Mouse (Mus musculus) midbrain, embryonic 12.5 days (tissue): ENCODE measurements around the gene Smco1. TPM values are rescaled to one million over a fixed set of nuclear protein-coding genes. Genes with fewer than 3 reads are reported as not detected.

Experiments
- ATAC-seq: fragments of 200-750 bp; cut with Nextera tagmentation; 2 replicates; pipeline ENCODE4 v1.8.0; 2017; ENCODE audit warnings: low read depth, moderate TSS enrichment, moderate library complexity; ENCODE audit not compliant: low FRiP score
- H3K27ac ChIP-seq: fragments of 300-500 bp; sonication (generic); replicated peaks from 2 replicates; pipeline ENCODE4 v1.5.1; 2016; ENCODE audit warnings: mild to moderate bottlenecking
- H3K27me3 ChIP-seq: fragments of 300-500 bp; sonication (generic); 2 replicates; pipeline ENCODE4 v1.6.1; 2016; ENCODE audit warnings: mild to moderate bottlenecking
- H3K36me3 ChIP-seq: fragments of 300-500 bp; sonication (generic); 2 replicates; pipeline ENCODE4 v1.6.1; 2016
- H3K4me1 ChIP-seq: fragments of 300-500 bp; sonication (generic); 2 replicates; pipeline ENCODE4 v1.6.1; 2016
- H3K4me2 ChIP-seq: fragments of 300-500 bp; sonication (generic); replicated peaks from 2 replicates; pipeline ENCODE4 v1.6.1; 2016; ENCODE audit warnings: mild to moderate bottlenecking, moderate library complexity
- H3K4me3 ChIP-seq: fragments of 300-500 bp; sonication (generic); 2 replicates; pipeline ENCODE4 v1.5.1; 2016; ENCODE audit warnings: mild to moderate bottlenecking
- H3K9ac ChIP-seq: fragments of 300-500 bp; sonication (generic); replicated peaks from 2 replicates; pipeline ENCODE4 v1.6.1; 2016; ENCODE audit warnings: mild to moderate bottlenecking, moderate library complexity
- H3K9me3 ChIP-seq: fragments of 300-500 bp; sonication (generic); 2 replicates; pipeline ENCODE4 v1.6.1; 2016; ENCODE audit warnings: mild to moderate bottlenecking
- WGBS: fragments of 180-500 bp; shearing (Covaris S2); methylation state at CpG from one replicate; pipeline ENCODE4 v1.1.7; 2016; 5-methylcytosine and 5-hydroxymethylcytosine counted together
- microRNA counts: library from miRNA; unstranded; fragments of <30 nt; microRNA quantifications from one replicate; lab custom pipeline; 2017
- microRNA-seq: library from miRNA; unstranded; fragments of <30 nt; microRNA quantifications from one replicate; pipeline ENCODE4, GENCODE M21; 2017
- polyA plus RNA-seq: library from polyadenylated mRNA; unstranded; fragments of >200 nt; fragmentation: Nextera tagmentation; extraction: Ambion mirVana; gene quantifications from 2 replicates; pipeline ENCODE4 v1.2.1, GENCODE M21; 2016

Smco1 gene
- polyA plus RNA-seq, 1 experiment from 2014 or later: not detected

- Histone ChIP-seq H3K4me3 (no peak overlapping the region), H3K36me3 (no peaks in the 10 kb centered on the region), H3K27me3 (no peaks in the 10 kb centered on the region), H3K27ac (no peak overlapping the region), H3K4me1 (no peaks in the 10 kb centered on the region), H3K9me3 (no peaks in the 10 kb centered on the region), H3K4me2 (no peak overlapping the region), H3K9ac (no peak overlapping the region)
- no peak for ATAC-seq
- WGBS: 87% methylated on average over 2 of the region's 2 CpGs
Observed at GRCm38 (mm10) chr16:32316601-32317000, 45.3 kb downstream of the Smco1 start.

- Histone ChIP-seq H3K9ac (no peak overlapping the region), H3K4me3 (no peak overlapping the region), H3K4me2 (no peak overlapping the region), H3K9me3 (no peaks in the 10 kb centered on the region), H3K27me3 (no peaks in the 10 kb centered on the region), H3K27ac (no peak overlapping the region), H3K36me3 (no peaks in the 10 kb centered on the region), H3K4me1 (no peaks in the 10 kb centered on the region)
- ATAC-seq: no peak
- 46% methylated on average over 7 of the region's 7 CpGs for WGBS
Observed at GRCm38 (mm10) chr16:32323953-32324352, 52.7 kb downstream of the Smco1 start.

MicroRNA genes within 50 kb of the gene (microRNA counts, 519-probe panel; counts per million panel counts)
- not detected for microRNA mmu-miR-1946a (lab: Ali Mortazavi, UCI)

Small RNA genes within 50 kb of the gene (microRNA-seq; reads per million reads assigned to microRNA genes)
- gene Mir1946a: not detected

Other genes starting within 250 kb of the Smco1 start
- 52.2 and 56.2 TPM in 2 replicates for gene Pak2, start 192.1 kb upstream of the Smco1 start, polyA plus RNA-seq
- gene Pigx, start 171.7 kb upstream of the Smco1 start, polyA plus RNA-seq: 133 and 137 TPM in 2 replicates
- 42.0 and 42.9 TPM in 2 replicates for gene Cep19, start 171.7 kb upstream of the Smco1 start, polyA plus RNA-seq
- 6.9 and 9.9 TPM in 2 replicates for gene Nrros, start 105.9 kb upstream of the Smco1 start, polyA plus RNA-seq
- not detected in 2 replicates for gene Bex6, start 91.6 kb upstream of the Smco1 start, polyA plus RNA-seq
- 21.5 and 26.8 TPM in 2 replicates for gene Fbxo45, start 24.3 kb upstream of the Smco1 start, polyA plus RNA-seq
- gene Wdr53, start 24.2 kb upstream of the Smco1 start, polyA plus RNA-seq: 14.4 and 16.8 TPM in 2 replicates
- gene Rnf168, start 6.0 kb downstream of the Smco1 start, polyA plus RNA-seq: 37.4 and 41.0 TPM in 2 replicates
- gene Ubxn7, start 60.8 kb downstream of the Smco1 start, polyA plus RNA-seq: 29.1 and 35.8 TPM in 2 replicates
- gene Tm4sf19, start 129.0 kb downstream of the Smco1 start, polyA plus RNA-seq: not detected in 2 replicates
- gene Tctex1d2, start 148.2 kb downstream of the Smco1 start, polyA plus RNA-seq: 26.2 and 28.4 TPM in 2 replicates
- gene Pcyt1a, start 159.5 kb downstream of the Smco1 start, polyA plus RNA-seq: 43.5 and 46.0 TPM in 2 replicates
- 0.18 and 0.24 TPM in 2 replicates for gene Slc51a, start 216.4 kb downstream of the Smco1 start, polyA plus RNA-seq
- gene Zdhhc19, start 224.8 kb downstream of the Smco1 start, polyA plus RNA-seq: not detected in 2 replicates